Mouse (Mus musculus): ENCODE data around the gene D430019H16Rik. TPM values are rescaled to one million over a fixed set of nuclear protein-coding genes. Genes with fewer than 3 reads are reported as not detected.

Gene D430019H16Rik
- 1 to 10 TPM in 1 of 2 experiments, under 1 TPM in 1; 0.67 to 1.4 TPM for polyA plus RNA-seq (2017; shearing (Covaris generic))

GRCm38 (mm10) chr12:105453670-105454257, at the start of gene D430019H16Rik:
TSS of gene D430019H16Rik (plus strand) at chr12:105453856.

Other genes with a start within 250 kb of the D430019H16Rik start
- gene Tcl1, start 231.1 kb upstream of the D430019H16Rik start, polyA plus RNA-seq (2017; shearing (Covaris generic)): under 1 TPM in 1 of 2 experiments, not detected in 1; 0.75 TPM
- gene Tunar, start 120.0 kb upstream of the D430019H16Rik start, polyA plus RNA-seq (2017; shearing (Covaris generic)): not detected
- not detected for gene Bdkrb2, start 109.4 kb downstream of the D430019H16Rik start, polyA plus RNA-seq (2017; shearing (Covaris generic))
- 1 to 10 TPM in 1 of 2 experiments, under 1 TPM in 1; 0.99 to 2.2 TPM for gene Bdkrb1, start 149.2 kb downstream of the D430019H16Rik start, polyA plus RNA-seq (2017; shearing (Covaris generic))
- 10 to 100 TPM; 41.4 to 42.8 TPM for gene Gskip, start 231.0 kb downstream of the D430019H16Rik start, polyA plus RNA-seq (2017; shearing (Covaris generic))
- gene Atg2b, start 231.4 kb downstream of the D430019H16Rik start, polyA plus RNA-seq (2017; shearing (Covaris generic)): 10 to 100 TPM; 17.8 to 18.9 TPM